Mouse (Mus musculus): ENCODE results near the gene Rsph3b.
"Not testable (repeated sequence)": the region's sequence is repeated elsewhere in the genome, so short reads cannot be mapped to it uniquely, and the experiment has no call there.

The Rsph3b gene

DNA sequence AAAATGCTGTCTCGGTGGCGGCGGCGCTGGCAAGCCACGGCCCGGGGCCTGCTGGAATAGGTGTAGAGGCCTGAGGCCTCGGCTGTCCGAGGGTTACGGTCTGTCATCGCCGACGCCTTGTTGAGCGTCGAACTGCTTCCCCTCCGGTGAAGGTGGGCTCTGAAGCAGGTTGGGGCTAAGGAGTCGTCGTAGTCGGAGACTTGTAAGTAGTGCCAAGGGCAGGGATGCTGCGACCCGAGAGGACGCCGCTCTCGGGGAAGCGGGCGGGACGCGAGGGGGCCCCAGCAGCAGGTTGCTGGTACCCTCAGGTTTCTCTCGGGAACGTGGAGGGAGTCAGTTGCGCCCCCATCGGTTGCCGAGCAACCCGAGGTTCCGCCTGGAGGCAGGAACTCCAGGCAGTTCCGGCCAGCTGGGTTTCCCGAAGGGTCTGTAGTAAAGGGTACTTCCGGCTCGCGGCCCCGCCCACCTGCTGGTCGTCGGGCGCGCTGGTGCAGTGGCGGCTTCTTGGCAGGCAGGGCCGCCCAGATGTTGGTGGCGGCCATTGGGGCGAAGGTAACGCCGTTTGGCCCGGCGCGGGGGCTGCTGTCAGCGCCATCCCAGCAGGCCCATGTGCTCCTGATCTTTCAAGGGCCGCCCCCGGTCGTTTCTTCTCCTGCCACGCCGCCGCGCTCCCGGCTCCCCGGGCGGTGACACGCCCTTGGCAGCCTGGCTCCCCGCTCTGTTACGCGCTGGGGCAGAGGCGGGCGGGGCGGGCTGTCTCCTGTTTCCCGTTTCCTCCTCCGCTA, at the start of gene Rsph3b:
Gene Rsph3b (minus strand): TSS at position 699 of the 785 bp plus-strand sequence.
- DNase-seq: peak; percentile 90

DNA sequence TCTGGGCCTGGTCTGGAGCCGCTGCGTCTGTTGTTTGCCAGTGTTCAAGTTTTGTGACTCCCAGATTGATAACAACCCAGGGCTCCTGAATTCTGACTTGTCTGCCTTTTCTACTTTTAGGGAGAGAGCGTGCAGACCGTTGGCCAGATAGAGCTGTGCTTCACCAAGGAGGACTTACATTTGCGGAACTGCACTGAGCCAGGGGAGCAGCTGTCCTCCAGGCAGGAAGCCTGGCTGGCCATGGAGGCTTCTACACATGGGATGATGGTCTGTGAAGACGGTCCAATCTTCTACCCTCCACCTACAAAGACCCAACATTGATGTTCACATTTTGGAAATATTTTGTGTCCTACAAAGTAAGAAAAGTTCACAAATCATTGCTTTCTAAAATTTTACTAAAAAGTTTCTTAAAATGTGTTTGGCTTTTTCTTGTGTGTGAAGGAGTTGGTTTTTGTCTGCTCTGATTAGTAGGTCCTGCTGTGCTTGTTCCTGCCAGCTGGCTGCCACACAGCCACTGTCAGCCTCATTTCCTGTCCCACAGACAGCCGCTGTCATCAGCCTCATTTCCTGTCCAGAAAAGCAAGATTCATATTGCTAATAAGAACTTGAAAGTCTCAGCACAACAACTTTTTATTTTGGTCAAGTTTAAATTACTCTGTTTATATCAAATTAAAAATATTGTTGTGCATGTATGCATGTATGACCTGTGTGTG, 49.5 kb upstream of the Rsph3b start:
- not testable (repeated sequence) for DNase-seq

DNA sequence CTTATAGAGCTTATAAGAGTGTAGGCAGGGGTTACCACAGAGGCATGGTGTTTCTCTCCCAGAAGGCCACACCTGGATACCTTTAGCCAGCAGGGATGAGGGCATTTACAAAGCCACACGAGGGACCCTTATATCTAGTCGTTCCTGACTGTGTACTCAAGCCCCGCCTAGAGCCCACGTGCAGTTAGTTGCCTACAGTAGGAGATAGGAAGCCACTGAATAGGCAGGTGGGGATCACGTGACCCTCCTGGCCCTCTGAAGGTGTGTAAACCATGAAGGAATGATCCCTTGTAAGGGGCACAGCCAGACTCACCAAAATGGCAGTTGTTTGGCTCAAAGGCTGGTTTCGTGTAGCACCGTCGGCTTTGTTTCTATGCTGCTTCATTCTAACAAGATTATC, 48.3 kb upstream of the Rsph3b start:
- not testable (repeated sequence) for DNase-seq

DNA sequence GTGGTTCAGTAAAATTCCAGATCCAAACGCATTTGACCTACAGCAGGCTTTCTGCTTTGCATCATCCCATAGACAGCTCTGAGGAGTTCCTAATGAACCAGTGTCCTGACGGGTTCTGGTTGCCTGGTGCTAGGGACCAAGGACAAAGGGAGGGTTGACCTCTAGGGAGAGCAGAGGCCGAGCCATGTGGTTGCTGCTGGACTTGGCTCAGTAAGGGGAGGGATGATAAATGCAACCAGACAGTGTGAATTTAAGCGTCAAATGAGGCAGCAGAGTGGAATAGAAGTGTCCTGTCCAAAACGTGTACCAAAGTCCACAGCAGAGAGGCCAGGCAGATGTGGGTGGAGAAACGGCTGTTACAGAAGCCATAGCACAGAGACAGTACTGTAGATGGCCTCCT, 47.0 kb upstream of the Rsph3b start:
- not testable (repeated sequence) for DNase-seq

DNA sequence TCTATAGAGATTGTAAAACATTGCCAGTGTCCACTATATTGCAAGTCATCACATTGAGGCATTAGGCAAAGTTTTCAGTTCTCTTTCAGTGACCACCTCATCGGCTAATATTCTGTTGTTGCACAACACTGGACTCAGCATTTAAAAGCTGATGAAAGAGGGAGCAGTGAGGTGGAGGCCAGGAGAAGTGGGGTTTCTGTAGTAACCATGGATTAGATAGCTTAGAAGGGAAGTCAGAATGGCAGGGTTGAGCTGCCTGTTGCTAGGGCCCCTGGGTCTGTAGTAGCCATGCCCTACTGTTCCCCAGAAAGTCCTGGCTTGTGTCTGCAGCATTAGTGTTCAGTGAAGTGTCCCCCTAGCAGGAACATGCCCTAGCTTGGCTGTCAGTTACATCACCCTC, 37.6 kb upstream of the Rsph3b start:
- not testable (repeated sequence) for DNase-seq

DNA sequence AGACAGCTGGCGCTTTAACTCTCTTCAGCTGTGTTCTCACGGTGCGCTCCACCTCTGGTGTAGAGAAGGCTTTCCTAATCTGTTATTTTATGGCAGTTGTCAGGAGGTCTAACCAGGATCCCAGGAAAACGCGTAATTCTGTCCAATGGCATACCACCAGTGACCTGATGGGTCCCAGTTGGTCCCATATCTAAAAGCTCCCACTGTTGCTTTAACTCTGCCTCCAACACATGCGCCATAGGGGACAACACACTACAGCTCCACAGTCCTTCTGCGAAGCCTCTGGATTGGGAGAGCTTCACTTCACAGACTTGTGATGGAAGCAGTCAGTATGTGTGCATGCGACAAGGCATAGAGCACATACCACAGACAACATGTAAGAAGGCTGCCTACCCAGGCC, 31.7 kb upstream of the Rsph3b start:
- DNase-seq: not testable (repeated sequence)

DNA sequence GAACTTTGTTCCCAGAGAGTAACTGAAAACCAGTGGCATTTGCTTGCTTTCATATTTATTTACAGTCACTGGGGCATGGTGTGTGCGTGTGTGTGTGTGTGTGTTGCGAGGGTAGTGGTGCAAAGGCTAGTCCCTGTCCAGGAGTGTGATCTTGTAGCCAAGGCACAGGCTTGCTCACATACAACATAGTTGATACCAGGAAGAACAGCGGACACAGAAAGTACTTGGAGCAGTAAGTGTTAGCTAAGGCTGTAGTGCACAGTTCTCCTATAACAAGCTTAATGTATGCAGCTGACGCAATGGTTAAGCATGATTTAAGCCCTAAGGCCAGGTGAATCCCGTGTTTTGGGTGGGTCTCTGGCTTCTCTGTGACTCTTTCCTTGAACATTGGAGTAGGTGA, 30.9 kb upstream of the Rsph3b start:
- DNase-seq: not testable (repeated sequence)

DNA sequence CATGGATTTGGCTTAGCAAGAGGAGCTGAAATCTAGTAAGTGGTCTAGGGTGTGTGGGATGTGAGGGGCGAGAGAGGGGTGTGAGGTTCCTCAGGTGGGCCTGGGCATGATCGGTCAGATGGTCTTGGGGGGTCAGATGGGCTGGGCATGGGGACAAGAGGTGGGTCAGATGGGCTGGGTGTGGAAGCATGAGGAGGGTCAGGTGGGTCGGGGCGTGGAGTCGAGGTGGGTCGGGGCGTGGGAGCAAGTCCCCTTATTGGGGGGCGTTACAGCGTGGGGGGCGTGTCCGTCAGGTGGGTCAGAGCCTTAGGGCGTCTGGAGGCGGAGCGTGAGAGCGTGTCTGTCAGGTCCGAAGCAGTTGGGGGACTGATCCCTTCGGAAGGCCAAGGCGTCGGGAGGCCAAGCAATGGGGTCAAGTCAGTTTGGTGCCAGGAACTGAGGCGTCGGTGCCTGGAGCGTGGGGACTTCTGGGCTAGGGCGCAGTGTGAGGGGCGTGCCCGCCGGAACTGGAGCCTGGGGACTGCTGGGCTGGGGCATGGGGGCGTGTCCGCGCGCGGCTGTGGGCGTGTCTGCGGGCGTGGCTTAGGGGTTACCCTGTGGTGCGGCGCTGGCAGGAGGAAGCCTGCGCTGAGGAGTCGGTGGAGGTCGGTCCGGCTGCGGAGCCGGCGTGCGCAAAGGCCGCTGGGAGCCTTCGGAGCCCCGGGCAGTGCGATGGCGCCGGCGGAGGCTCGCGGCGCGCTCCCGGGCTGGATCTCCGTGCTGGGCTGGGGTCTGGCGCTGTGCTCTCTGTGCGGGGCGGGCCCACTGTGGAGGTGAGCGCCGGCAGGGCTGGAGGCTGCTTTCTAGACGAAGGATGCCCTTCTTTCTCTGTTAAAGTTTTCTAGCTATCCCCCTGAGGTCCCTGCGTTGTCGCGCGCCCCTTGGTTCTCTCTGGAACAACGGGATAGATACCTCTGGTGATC, 30.1 kb upstream of the Rsph3b start, which contains the start of gene Gm49721:
Gene Gm49721 (plus strand): TSS at position 618 of the 962 bp plus-strand sequence.
- DNase-seq: peak; percentile 87

DNA sequence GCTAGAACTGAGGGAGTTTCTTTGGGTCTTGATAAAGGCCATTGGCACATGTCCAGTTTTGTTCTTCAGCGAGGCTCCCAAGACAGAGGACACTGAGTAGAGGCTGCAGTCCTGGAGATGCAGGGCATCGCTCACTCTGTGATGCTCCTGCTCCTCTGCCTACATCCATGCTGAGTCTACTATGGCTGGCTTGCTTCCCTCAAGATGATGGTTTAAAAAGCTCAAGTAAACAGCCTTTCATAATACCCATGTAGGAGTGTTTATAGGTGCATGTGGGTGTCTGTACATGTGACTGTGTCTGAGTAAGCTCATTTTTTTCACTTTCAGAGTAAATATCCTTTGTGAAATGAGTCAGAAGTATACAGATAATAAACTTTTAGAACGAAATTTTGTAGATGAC, 26.5 kb upstream of the Rsph3b start:
- DNase-seq: not testable (repeated sequence)

DNA sequence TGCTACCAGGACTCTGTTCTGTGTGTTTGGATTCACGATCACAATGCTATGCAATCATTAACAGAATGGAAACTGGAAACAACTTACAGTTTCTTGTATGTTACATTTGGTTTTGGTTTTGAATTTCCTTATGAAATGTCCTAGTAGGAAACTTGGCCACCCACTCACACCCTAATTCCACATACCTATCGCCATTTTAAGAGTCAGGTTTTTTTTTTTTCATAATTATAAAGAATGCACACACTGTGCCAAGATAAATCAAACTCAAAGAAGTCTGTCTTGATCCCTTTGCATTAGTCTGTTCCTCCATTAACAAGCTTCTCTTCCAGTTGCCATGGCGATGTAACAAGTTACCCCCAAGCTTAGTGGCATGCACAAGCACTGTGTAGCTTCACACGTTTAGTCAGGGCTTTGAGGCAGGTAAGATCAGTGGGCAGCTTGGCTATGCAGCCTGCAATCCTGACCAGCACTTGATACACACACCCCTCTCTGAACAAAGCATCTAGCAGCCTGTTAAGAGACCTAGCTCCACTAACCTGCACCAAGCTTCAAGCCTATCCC, 24.4 kb upstream of the Rsph3b start:
- not testable (repeated sequence) for DNase-seq

DNA sequence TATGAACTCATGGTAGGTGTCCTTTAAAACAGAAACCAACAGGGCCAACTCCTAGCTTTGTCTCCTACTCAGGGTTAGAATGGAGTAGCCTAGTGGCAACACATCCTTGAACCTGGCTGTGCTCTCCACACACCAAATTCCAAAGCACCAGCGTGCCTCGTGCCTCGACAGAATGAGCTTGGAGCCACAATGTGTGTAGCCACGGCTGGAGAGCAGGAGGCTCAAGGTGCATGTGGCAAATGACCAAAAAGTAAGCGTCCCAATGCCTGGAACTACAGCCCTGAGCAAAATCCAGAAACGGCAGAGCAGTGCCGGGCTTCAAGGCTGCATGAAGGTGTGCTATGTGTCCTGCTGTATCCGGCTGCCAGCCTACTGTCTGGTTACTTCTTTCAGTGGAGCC, 22.8 kb upstream of the Rsph3b start:
- DNase-seq: peak; percentile 57

DNA sequence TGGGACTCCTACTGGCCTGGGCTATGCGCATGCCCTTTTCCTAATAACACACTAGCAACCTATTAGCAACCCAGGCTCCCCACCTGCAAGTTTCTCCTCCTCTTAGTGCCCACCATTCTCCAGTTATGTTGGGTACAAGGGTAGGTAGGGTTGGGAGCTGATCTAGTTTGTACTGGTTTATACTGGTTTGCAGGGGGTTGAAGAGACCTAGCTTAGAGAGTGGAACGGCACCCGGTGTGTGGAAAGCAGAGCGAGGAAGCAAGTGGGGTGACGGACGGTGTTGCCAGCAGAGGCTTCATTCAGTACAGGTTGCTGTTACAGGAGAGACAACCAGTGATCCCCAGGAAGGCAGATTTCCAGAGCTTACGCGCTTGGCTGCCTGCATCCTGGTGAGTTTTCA, 21.9 kb upstream of the Rsph3b start, which contains the start of gene Rnaset2b:
Gene Rnaset2b (plus strand): TSS at position 301 of the 400 bp plus-strand sequence.
- DNase-seq: not testable (repeated sequence)

DNA sequence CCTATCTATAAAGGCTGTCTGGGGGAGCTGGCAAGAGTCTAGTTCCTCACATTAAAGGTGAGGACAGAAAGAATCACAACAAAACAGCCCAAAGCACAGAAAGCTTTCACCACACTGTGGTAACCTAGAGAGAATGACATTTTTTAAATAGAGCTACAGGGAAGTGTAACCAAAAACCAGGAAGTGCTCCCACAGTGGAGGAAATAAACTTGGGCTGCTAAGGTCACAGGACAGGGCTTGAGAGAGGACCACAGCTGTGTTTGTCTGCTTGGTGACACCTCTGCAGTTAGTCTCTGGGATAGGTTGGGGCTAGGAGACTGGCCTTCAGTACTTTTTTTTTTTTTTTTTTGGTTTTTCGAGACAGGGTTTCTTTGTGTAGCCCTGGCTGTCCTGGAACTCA, 19.2 kb upstream of the Rsph3b start:
- not testable (repeated sequence) for DNase-seq

DNA sequence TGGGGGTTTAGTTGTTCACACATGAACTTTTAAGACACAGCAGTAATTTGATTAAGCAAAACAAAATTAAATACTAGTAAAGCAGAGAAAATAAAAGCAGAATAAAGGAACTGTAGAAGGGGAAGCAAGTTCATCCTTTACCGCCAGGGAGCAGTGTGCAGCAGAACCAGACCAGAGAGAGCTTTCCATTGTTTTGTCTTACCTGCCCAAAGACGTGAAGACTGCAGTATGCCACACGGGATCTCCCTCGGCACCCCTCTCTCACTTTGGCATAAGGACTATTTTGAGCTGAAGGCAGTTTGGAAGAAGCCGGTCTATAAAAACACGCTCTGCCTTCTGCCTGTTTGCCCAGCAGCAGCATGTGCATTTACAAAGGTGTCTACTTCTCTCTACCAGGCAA, 16.9 kb upstream of the Rsph3b start:
- peak; percentile 54 for DNase-seq

DNA sequence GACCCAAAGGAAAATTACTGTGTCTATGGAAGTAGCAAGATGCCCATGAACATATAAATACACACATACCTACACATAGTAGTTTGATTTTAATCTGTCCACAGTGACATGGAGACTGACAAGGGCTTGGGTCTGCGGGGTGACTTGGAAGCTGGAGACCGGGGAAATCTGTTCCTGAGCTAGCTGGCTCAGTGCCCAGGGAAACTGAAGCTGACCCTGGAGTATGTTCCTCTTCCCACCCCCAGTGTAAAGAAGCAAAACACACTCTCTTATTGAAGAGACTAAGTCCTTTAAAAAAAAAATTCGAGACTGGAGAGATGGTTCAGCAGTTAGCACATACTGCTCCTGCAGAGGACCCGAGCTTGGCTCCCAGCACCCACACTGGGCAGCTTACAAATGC, 14.5 kb upstream of the Rsph3b start:
- DNase-seq: not testable (repeated sequence)

DNA sequence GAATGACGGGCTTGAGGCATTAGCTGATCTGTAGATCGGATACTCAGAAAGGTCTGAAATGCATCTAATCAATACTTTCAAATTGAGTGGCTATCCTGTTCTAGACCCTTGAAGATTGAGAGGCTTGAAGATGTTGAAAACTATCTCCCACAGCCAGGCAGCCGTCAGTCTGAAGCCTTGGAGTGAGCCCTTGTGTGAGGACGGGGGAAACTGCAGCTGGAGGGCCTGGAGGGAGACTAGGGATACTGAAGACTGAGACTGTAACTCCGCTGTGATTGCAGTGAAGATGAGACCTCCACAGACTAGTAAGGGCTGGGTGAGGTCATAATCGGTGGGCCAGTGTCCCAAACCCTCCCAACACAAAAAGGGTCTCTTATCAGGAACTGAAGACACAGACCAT, 13.9 kb upstream of the Rsph3b start:
- DNase-seq: not testable (repeated sequence)

DNA sequence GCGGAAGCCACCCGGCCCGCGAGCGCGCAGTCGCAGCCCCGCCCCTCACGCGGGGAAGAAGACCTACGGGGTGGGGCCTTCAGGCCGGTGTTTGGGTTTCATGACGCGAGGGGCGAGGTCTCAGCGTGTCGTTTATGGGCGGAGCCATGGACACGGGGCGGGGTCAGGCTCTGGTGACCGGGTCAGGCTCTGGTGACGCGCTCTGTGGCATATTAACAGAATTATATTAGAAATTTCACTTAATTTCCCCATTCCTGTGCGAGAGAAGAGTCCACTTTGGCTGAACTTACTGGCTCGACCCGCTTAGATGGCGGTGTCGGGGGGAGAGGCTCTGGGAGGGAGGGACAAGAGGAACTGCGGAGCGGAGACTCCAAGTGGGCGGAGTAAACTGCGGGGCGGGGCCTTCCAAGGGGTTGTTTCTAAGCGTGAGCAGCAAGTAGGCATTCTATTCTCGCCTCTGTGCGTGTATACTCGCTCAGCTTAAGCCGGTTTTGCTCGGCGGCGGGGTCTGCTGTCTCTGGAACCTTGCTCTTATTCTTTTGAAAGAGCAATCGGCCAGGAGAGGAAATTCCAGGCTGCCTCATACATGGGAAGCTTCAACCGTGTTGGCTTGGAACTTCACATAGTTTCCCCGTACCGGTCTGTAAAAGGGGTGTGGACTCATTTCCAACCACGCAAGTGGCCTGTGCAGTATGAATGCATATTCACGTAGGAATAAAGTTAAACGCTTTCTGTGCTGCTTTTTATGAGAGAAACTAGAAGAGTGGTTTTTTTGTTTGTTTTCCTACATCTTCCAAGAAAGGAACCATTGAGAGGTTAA, 12.9 kb upstream of the Rsph3b start:
- peak; percentile 74 for DNase-seq

DNA sequence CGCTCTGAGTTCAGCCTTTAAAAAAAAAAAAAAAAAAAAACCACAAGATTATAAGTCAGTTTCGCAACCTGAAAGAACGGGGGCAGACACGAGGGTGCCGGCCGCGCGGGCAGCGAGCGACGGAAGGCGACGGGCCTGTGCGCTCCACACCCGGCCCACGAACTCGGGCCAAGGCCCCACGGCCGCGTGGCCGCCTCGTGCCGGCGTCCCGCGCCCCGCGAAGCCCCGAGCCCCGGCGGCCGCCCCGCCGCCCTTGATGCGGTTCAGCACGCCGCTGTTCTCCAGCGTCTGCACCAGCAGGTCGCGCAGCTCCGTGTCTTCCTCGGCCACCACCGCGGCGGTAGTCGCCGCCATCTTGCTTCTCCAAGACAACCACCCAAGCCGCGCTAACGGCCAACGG, 12.3 kb upstream of the Rsph3b start, which contains the start of gene Tagap1:
Gene Tagap1 (minus strand): TSS at position 381 of the 400 bp plus-strand sequence.
- peak; percentile 48 for DNase-seq

DNA sequence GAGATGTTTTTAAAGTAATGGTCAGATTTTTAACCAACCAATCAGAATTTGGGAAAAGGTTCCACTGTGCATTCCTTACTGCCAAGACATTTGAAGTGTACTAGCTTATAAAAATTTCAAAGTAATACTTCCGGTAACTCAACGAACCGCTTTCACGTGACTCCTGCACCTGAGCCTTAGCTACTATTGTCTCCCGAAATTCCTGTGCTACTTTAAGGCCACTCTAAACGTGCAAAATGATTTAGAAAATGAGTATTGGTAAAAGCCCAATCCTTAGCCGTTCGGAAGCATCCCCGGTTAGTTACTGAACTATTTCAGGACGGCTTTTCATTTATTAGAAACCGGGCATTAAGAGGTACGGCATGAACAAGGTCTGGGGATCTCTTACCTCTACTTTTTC, 11.9 kb upstream of the Rsph3b start:
- DNase-seq: not testable (repeated sequence)

DNA sequence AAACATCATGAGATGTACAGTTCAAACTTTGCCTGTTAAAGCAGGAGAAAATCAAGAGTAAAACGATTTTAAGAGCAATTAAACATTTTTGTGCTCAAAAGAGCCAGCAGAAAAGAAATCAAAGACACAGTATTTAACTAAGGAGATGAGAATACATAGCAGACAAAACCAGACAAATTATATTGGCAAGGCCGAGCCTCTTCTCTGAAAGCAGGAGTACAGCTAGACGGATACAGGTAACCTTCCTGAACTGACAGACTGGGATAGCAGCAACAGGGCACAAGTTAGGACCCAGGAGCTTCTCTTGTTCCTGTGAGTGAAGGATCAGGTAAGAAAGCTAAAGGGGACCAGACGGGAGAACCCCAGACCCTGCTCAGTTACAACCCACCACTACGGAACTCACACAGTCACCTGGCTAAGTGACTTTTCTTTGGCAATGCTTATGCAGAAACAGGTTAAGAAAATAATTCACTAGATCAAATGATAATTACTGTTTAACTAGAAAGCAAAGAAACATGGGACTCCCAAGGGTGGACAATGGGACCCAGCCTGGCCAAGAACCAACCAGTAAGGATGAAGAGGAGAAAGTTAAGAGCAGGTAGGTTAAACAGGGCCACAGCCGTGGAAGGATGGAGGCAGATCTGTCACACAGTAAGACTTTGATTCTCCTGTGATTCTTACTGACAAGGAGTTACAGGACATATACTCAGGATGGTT, 11.2 kb upstream of the Rsph3b start:
- DNase-seq: peak; percentile 82

DNA sequence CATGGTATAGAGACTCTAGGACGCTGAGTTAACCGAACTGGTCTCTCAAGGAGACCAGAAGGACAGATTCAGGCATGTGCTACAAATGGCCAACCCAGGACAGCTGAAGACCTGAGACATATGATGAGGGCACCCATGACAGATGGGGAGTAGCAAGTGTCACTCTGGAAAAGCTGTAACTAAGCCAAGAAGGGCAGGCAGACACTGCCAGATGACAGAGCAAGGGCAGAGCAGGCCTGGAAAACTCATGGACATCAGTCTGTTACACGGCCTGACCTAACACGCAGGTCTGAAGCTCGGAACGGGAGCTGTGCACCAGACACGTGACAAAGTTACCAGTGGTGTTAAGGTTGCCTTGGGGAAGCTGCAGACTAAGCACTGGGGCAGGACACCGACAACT, 10.4 kb upstream of the Rsph3b start:
- DNase-seq: not testable (repeated sequence)
